Mouse (Mus musculus): Measurements from ENCODE around the gene Palm3.
A peak's percentile ranks its signal among the peaks of the same experiment; 100 is the strongest.
"Not testable (repeated sequence)": the region's sequence is repeated elsewhere in the genome, so short reads cannot be mapped to it uniquely, and the experiment has no call there.

Gene Palm3

GRCm38 (mm10) chr8:83998231-83999056 lies 22.8 kb upstream of the Palm3 start:
- DNase-seq (ENCODE audit: low spot score), result no peak

- no peak for DNase-seq (ENCODE audit: low spot score)
Measured at GRCm38 (mm10) chr8:83999057-83999705, 22.1 kb upstream of the Palm3 start.

- no peak for DNase-seq (ENCODE audit: low spot score)
Measured at GRCm38 (mm10) chr8:83999825-84000224, 21.4 kb upstream of the Palm3 start.

- no peak for DNase-seq (ENCODE audit: low spot score)
Measured at GRCm38 (mm10) chr8:84001281-84002000, 19.8 kb upstream of the Palm3 start, which contains the start of gene 1700067K01Rik. 1700067K01Rik (plus strand) TSS chr8:84001502.

- no peak for DNase-seq (ENCODE audit: low spot score)
Measured at GRCm38 (mm10) chr8:84002957-84003611, 18.2 kb upstream of the Palm3 start.

- DNase-seq (ENCODE audit: low spot score), result no peak
Measured at GRCm38 (mm10) chr8:84003612-84004246, 17.5 kb upstream of the Palm3 start.

- DNase-seq (ENCODE audit: low spot score), result peak; percentile 79
Measured at GRCm38 (mm10) chr8:84004533-84005201, 16.6 kb upstream of the Palm3 start.

- DNase-seq (ENCODE audit: low spot score), result not testable (repeated sequence)
Measured at GRCm38 (mm10) chr8:84005502-84005901, 15.8 kb upstream of the Palm3 start.

- no peak for DNase-seq (ENCODE audit: low spot score)
Measured at GRCm38 (mm10) chr8:84008362-84008761, 12.9 kb upstream of the Palm3 start.

- DNase-seq (ENCODE audit: low spot score), result peak; percentile 67
Measured at GRCm38 (mm10) chr8:84009876-84010275, 11.4 kb upstream of the Palm3 start.

- no peak for DNase-seq (ENCODE audit: low spot score)
Measured at GRCm38 (mm10) chr8:84010625-84011611, 10.4 kb upstream of the Palm3 start.

- DNase-seq (ENCODE audit: low spot score), result no peak
Measured at GRCm38 (mm10) chr8:84011705-84012498, 9.4 kb upstream of the Palm3 start, which contains the start of gene 2210011C24Rik. 2210011C24Rik (minus strand) TSS chr8:84012171.

GRCm38 (mm10) chr8:84012499-84013165 lies 8.6 kb upstream of the Palm3 start:
- no peak for DNase-seq (ENCODE audit: low spot score)

- DNase-seq (ENCODE audit: low spot score), result no peak
Measured at GRCm38 (mm10) chr8:84015833-84016232, 5.4 kb upstream of the Palm3 start.

GRCm38 (mm10) chr8:84019738-84020137 lies 1.5 kb upstream of the Palm3 start:
- no peak for DNase-seq (ENCODE audit: low spot score)

- no peak for DNase-seq (ENCODE audit: low spot score)
Measured at GRCm38 (mm10) chr8:84021569-84021968, 298 bp downstream of the Palm3 start.

- DNase-seq (ENCODE audit: low spot score), result no peak
Measured at GRCm38 (mm10) chr8:84023085-84023484, 1.8 kb downstream of the Palm3 start.

- DNase-seq (ENCODE audit: low spot score), result no peak
Measured at GRCm38 (mm10) chr8:84023631-84024030, 2.4 kb downstream of the Palm3 start.
